Mouse (Mus musculus) midbrain, embryonic 10.5 days (tissue): ENCODE results near the gene Thbs4. TPM values are rescaled to one million over a fixed set of nuclear protein-coding genes. Genes with fewer than 3 reads are reported as not detected.

Experiments
- DNase-seq: peaks from one replicate; pipeline ENCODE4 v3.0.0-alpha.2; 2017; ENCODE audit warnings: low spot score
- H3K27ac ChIP-seq: fragments of 300-500 bp; sonication (generic); replicated peaks from 2 replicates; pipeline ENCODE4 v1.5.1; 2016; ENCODE audit warnings: mild to moderate bottlenecking
- H3K27me3 ChIP-seq: fragments of 300-500 bp; sonication (generic); 2 replicates; pipeline ENCODE4 v1.6.1; 2016; ENCODE audit warnings: low read depth, mild to moderate bottlenecking; ENCODE audit not compliant: poor library complexity, severe bottlenecking
- H3K36me3 ChIP-seq: fragments of 300-500 bp; sonication (generic); 2 replicates; pipeline ENCODE4 v1.6.1; 2016; ENCODE audit warnings: mild to moderate bottlenecking, moderate library complexity
- H3K4me1 ChIP-seq: fragments of 300-500 bp; sonication (generic); 2 replicates; pipeline ENCODE4 v1.6.1; 2016
- H3K4me3 ChIP-seq: fragments of 300-500 bp; sonication (generic); 2 replicates; pipeline ENCODE4 v1.5.1; 2016; ENCODE audit warnings: mild to moderate bottlenecking, moderate library complexity
- H3K9me3 ChIP-seq: fragments of 300-500 bp; sonication (generic); replicated peaks from 2 replicates; pipeline ENCODE4 v1.6.1; 2016; ENCODE audit warnings: mild to moderate bottlenecking
- WGBS: fragments of 180-500 bp; shearing (Covaris S2); methylation state at CpG from one replicate; pipeline ENCODE4 v1.1.7; 2016; 5-methylcytosine and 5-hydroxymethylcytosine counted together
- polyA plus RNA-seq: library from polyadenylated mRNA; unstranded; fragments of >200 nt; fragmentation: Nextera tagmentation; extraction: Ambion mirVana; gene quantifications from 2 replicates; pipeline ENCODE4 v1.2.1, GENCODE M21; 2016

The Thbs4 gene
- polyA plus RNA-seq, 1 experiment from 2014 or later: 1.5 TPM

- H3K4me3 ChIP-seq: no peak overlapping the region
- 94% methylated on average over 4 of the region's 4 CpGs for WGBS
- no peaks in the 10 kb centered on the region for H3K36me3 ChIP-seq
- no peak for DNase-seq
- H3K27me3 ChIP-seq: no peaks in the 10 kb centered on the region
- peaks cover 17% of the 10 kb centered on the region for H3K4me1 ChIP-seq
- no peaks in the 10 kb centered on the region for H3K9me3 ChIP-seq
- H3K27ac ChIP-seq: no peak overlapping the region
These were observed 11.1 kb downstream of the Thbs4 start for GRCm38 (mm10) chr13:92783551-92783950.

GRCm38 (mm10) chr13:92780927-92781326 is 13.7 kb downstream of the Thbs4 start:
- Histone ChIP-seq H3K36me3 (no peaks in the 10 kb centered on the region), H3K4me3 (no peak overlapping the region), H3K27ac (no peak overlapping the region), H3K9me3 (no peaks in the 10 kb centered on the region), H3K27me3 (no peaks in the 10 kb centered on the region), H3K4me1 (peaks cover 7% of the 10 kb centered on the region)
- WGBS: 81% methylated on average over 8 of the region's 8 CpGs
- DNase-seq: no peak

- no peaks in the 10 kb centered on the region for H3K9me3 ChIP-seq
- no peak overlapping the region for H3K4me3 ChIP-seq
- 87% methylated on average over 4 of the region's 4 CpGs for WGBS
These were observed 14.5 kb downstream of the Thbs4 start for GRCm38 (mm10) chr13:92780076-92780475.

GRCm38 (mm10) chr13:92778642-92779041 is 16.0 kb downstream of the Thbs4 start:
- 88% methylated on average over 7 of the region's 7 CpGs for WGBS

More at GRCm38 (mm10) chr13:92780076-92780475, 14.5 kb downstream of the Thbs4 start:
- DNase-seq: no peak
- Histone ChIP-seq H3K36me3 (no peaks in the 10 kb centered on the region), H3K27ac (no peak overlapping the region), H3K27me3 (no peaks in the 10 kb centered on the region), H3K4me1 (peaks cover 7% of the 10 kb centered on the region)

GRCm38 (mm10) chr13:92775916-92776315 is 18.7 kb downstream of the Thbs4 start:
- Histone ChIP-seq H3K27me3 (no peaks in the 10 kb centered on the region), H3K4me1 (no peaks in the 10 kb centered on the region), H3K36me3 (no peaks in the 10 kb centered on the region), H3K9me3 (no peaks in the 10 kb centered on the region), H3K4me3 (no peak overlapping the region), H3K27ac (no peak overlapping the region)
- no peak for DNase-seq
- 85% methylated on average over 7 of the region's 7 CpGs for WGBS

More at GRCm38 (mm10) chr13:92778642-92779041, 16.0 kb downstream of the Thbs4 start:
- no peaks in the 10 kb centered on the region for H3K36me3 ChIP-seq
- DNase-seq: no peak
- no peak overlapping the region for H3K4me3 ChIP-seq
- no peaks in the 10 kb centered on the region for H3K27me3 ChIP-seq
- H3K27ac ChIP-seq: no peak overlapping the region
- peaks cover 7% of the 10 kb centered on the region for H3K4me1 ChIP-seq
- H3K9me3 ChIP-seq: no peaks in the 10 kb centered on the region

- no peaks in the 10 kb centered on the region for H3K36me3 ChIP-seq
- H3K27ac ChIP-seq: no peak overlapping the region
- WGBS: 96% methylated on average over 9 of the region's 9 CpGs
- no peaks in the 10 kb centered on the region for H3K27me3 ChIP-seq
- no peak for DNase-seq
- H3K9me3 ChIP-seq: no peaks in the 10 kb centered on the region
- H3K4me3 ChIP-seq: no peak overlapping the region
- no peaks in the 10 kb centered on the region for H3K4me1 ChIP-seq
These were observed 19.7 kb downstream of the Thbs4 start for GRCm38 (mm10) chr13:92774887-92775286.

GRCm38 (mm10) chr13:92772500-92772899 is 22.1 kb downstream of the Thbs4 start:
- Histone ChIP-seq H3K4me1 (no peaks in the 10 kb centered on the region), H3K27me3 (no peaks in the 10 kb centered on the region), H3K4me3 (no peak overlapping the region), H3K27ac (no peak overlapping the region), H3K36me3 (no peaks in the 10 kb centered on the region), H3K9me3 (no peaks in the 10 kb centered on the region)
- WGBS: 92% methylated on average over 8 of the region's 8 CpGs
- DNase-seq: no peak

GRCm38 (mm10) chr13:92771566-92771965 is 23.1 kb downstream of the Thbs4 start:
- WGBS: 89% methylated on average over 5 of the region's 5 CpGs
- H3K4me3 ChIP-seq: no peak overlapping the region

GRCm38 (mm10) chr13:92765454-92766242 is 29.0 kb downstream of the Thbs4 start:
- H3K27me3 ChIP-seq: no peaks in the 10 kb centered on the region
- H3K9me3 ChIP-seq: no peaks in the 10 kb centered on the region
- no peak overlapping the region for H3K27ac ChIP-seq
- no peaks in the 10 kb centered on the region for H3K4me1 ChIP-seq
- WGBS: 86% methylated on average over 6 of the region's 6 CpGs
- H3K36me3 ChIP-seq: no peaks in the 10 kb centered on the region
- no peak for DNase-seq
- H3K4me3 ChIP-seq: no peak overlapping the region

More at GRCm38 (mm10) chr13:92771566-92771965, 23.1 kb downstream of the Thbs4 start:
- H3K27me3 ChIP-seq: no peaks in the 10 kb centered on the region
- H3K4me1 ChIP-seq: no peaks in the 10 kb centered on the region
- no peak overlapping the region for H3K27ac ChIP-seq
- H3K9me3 ChIP-seq: no peaks in the 10 kb centered on the region
- DNase-seq: no peak
- H3K36me3 ChIP-seq: no peaks in the 10 kb centered on the region

GRCm38 (mm10) chr13:92762322-92762721 is 32.3 kb downstream of the Thbs4 start:
- no peaks in the 10 kb centered on the region for H3K9me3 ChIP-seq
- no peak overlapping the region for H3K27ac ChIP-seq
- H3K36me3 ChIP-seq: no peaks in the 10 kb centered on the region
- DNase-seq: no peak
- WGBS: 85% methylated on average over 1 of the region's 1 CpGs
- H3K4me3 ChIP-seq: no peak overlapping the region
- H3K27me3 ChIP-seq: no peaks in the 10 kb centered on the region
- H3K4me1 ChIP-seq: no peaks in the 10 kb centered on the region

- no peak overlapping the region for H3K4me3 ChIP-seq
- H3K9me3 ChIP-seq: no peaks in the 10 kb centered on the region
- H3K27ac ChIP-seq: no peak overlapping the region
- H3K36me3 ChIP-seq: no peaks in the 10 kb centered on the region
- WGBS: 89% methylated on average over 6 of the region's 6 CpGs
- H3K4me1 ChIP-seq: peaks cover 6% of the 10 kb centered on the region; the same call in 1 of the 2 replicates
- no peaks in the 10 kb centered on the region for H3K27me3 ChIP-seq
- no peak for DNase-seq
These were observed 34.1 kb downstream of the Thbs4 start for GRCm38 (mm10) chr13:92760519-92760918.

- Histone ChIP-seq H3K4me3 (no peak overlapping the region), H3K36me3 (no peaks in the 10 kb centered on the region), H3K4me1 (peaks cover 6% of the 10 kb centered on the region; the same call in 1 of the 2 replicates), H3K9me3 (no peaks in the 10 kb centered on the region), H3K27me3 (no peaks in the 10 kb centered on the region), H3K27ac (no peak overlapping the region)
- DNase-seq: no peak
- WGBS: 94% methylated on average over 4 of the region's 4 CpGs
These were observed 35.5 kb downstream of the Thbs4 start for GRCm38 (mm10) chr13:92759096-92759495.

- 87% methylated on average over 12 of the region's 12 CpGs for WGBS
- no peak for DNase-seq
- no peaks in the 10 kb centered on the region for H3K36me3 ChIP-seq
- peaks cover 6% of the 10 kb centered on the region; the same call in 1 of the 2 replicates for H3K4me1 ChIP-seq
- no peak overlapping the region for H3K4me3 ChIP-seq
- H3K27ac ChIP-seq: no peak overlapping the region
- H3K9me3 ChIP-seq: no peaks in the 10 kb centered on the region
- no peaks in the 10 kb centered on the region for H3K27me3 ChIP-seq
These were observed 36.5 kb downstream of the Thbs4 start for GRCm38 (mm10) chr13:92757972-92758585.
